Mouse (Mus musculus) ES-E14 (cell line): ENCODE data around the gene Aadat. TPM values are rescaled to one million over a fixed set of nuclear protein-coding genes. Genes with fewer than 3 reads are reported as not detected.
"Not testable (repeated sequence)": the region's sequence is repeated elsewhere in the genome, so short reads cannot be mapped to it uniquely, and the experiment has no call there.

Source experiments
- DNase-seq: peaks from one replicate; pipeline ENCODE4 v3.0.0-alpha.2; 2013; ENCODE audit warnings: low read depth, low spot score
- H3K27ac ChIP-seq: 2 replicates; pipeline ENCODE4 v1.5.1; 2012; ENCODE audit warnings: low read depth, mild to moderate bottlenecking, low read length, moderate library complexity, mixed read lengths; ENCODE audit not compliant: poor library complexity, insufficient read depth, severe bottlenecking
- H3K36me3 ChIP-seq: 2 replicates; pipeline ENCODE4 v1.6.1; 2012; ENCODE audit warnings: mild to moderate bottlenecking, low read length, moderate library complexity, mixed read lengths; ENCODE audit not compliant: control insufficient read depth, poor library complexity, insufficient read depth, severe bottlenecking
- H3K4me1 ChIP-seq, 2 experiments: fragments of 150-350 bp in 1 of 2; sonication (generic) in 1 of 2; 2 replicates each; pipeline ENCODE4 v1.6.1; 2012; ENCODE audit warnings: low read length in 2 of 2, mild to moderate bottlenecking in 1 of 2, mixed read lengths in 1 of 2; ENCODE audit not compliant: control insufficient read depth in 2 of 2, insufficient read depth in 2 of 2, poor library complexity in 1 of 2
- H3K4me3 ChIP-seq, 2 experiments: fragments of 150-350 bp in 1 of 2; sonication (generic) in 1 of 2; 2 replicates each; pipeline ENCODE4 v1.5.1; 2012; ENCODE audit warnings: low read length in 2 of 2, low read depth in 1 of 2, mild to moderate bottlenecking in 1 of 2, mixed read lengths in 1 of 2; ENCODE audit not compliant: insufficient read depth in 1 of 2, poor library complexity in 1 of 2, severe bottlenecking in 1 of 2
- H3K9ac ChIP-seq: 2 replicates; pipeline ENCODE4 v1.6.1; 2012; ENCODE audit warnings: low read depth, mild to moderate bottlenecking, low read length, mixed read lengths; ENCODE audit not compliant: poor library complexity, insufficient read depth, severe bottlenecking
- H3K9me3 ChIP-seq: fragments of 150-350 bp; sonication (generic); 2 replicates; pipeline ENCODE4 v1.6.1; 2012; ENCODE audit warnings: low read depth, mild to moderate bottlenecking, low read length; ENCODE audit not compliant: control insufficient read depth, insufficient read depth
- CHD2 ChIP-seq: IDR thresholded peaks from 2 replicates; pipeline ENCODE4 v1.6.1; 2014; ENCODE audit warnings: mild to moderate bottlenecking, low read depth, low read length, inconsistent platforms
- HCFC1 ChIP-seq: IDR thresholded peaks from 2 replicates; pipeline ENCODE4 v1.6.1; 2012; ENCODE audit warnings: low read length, inconsistent platforms, borderline replicate concordance; ENCODE audit not compliant: insufficient read depth
- MAFK ChIP-seq: IDR thresholded peaks from 2 replicates; pipeline ENCODE4 v1.6.1; 2014; ENCODE audit warnings: mild to moderate bottlenecking, low read depth, low read length, inconsistent platforms; ENCODE audit not compliant: insufficient read depth
- ZC3H11A ChIP-seq: IDR thresholded peaks from 2 replicates; pipeline ENCODE4 v1.6.1; 2012; ENCODE audit warnings: low read depth, mild to moderate bottlenecking, inconsistent platforms, low read length, borderline replicate concordance
- ZNF384 ChIP-seq: IDR thresholded peaks from 2 replicates; pipeline ENCODE4 v1.6.1; 2012; ENCODE audit warnings: low read depth, low read length, inconsistent platforms
- in situ Hi-C, 2 experiments: fragments of 600-800 bp; cut with MboI; formaldehyde crosslinking; loops; one replicate each; pipeline ENCODE4 v1.15.1; 2025; ENCODE audit warnings: low sequenced_read_pairs in 2 of 2, inconsistent platforms in 1 of 2; ENCODE audit not compliant: unreplicated experiment in 2 of 2
- total RNA-seq: library from RNA; depleted of rRNA; stranded (reverse); fragments of 300-350 nt; gene quantifications from 2 replicates; pipeline ENCODE4 v1.2.3, GENCODE M21; 2012

The Aadat gene
- total RNA-seq, 1 experiment, result 0.40 TPM

DNA sequence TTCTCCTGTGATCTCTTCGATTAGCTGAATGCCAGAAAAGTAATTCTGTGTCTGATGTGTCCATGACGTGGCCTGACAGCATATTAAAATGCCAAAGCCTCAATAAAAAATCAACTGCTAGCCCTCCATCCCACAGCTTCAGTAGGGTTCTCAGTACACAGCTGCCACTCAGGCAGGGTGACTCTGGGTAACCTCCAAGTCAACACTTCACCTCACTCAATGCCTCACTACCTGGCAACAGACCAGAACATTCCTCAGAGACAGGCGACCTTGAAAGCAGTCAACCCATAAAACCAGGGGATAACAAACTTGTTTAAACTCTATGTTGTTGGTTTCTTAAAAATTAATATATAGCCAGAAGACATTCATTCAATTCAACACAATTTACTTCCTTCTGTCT, 13.3 kb upstream of the Aadat start:
- in situ Hi-C loops, result no loop called here
- H3K9me3 ChIP-seq, result no peaks in the 10 kb centered on the region
- DNase-seq, result no peak

DNA sequence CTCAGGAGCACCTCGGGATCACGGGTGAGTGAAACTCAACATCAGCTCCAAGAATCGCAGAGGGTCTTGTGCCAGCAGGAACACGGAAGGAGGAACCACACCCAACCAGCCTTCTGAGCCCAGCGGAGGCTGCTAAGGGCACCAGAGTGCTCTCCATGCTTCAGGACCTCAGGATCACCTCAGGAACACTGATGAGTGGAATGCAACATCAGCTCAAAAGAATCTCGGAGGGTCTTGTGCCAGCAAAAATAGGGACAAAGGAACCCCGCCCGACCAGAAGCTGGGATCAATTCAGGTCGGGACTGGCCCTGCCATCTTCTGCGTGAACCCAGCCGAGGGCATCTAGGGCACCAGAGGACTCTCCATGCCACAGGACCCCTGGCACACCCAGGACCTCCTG, 11.1 kb upstream of the Aadat start:
- DNase-seq, result no peak
- Histone ChIP-seq H3K9me3 (no peaks in the 10 kb centered on the region), H3K27ac (no peak overlapping the region), H3K9ac (no peak overlapping the region), H3K36me3 (no peaks in the 10 kb centered on the region), H3K4me1 (no peaks in the 10 kb centered on the region), H3K4me3 (no peak overlapping the region)
- in situ Hi-C loops, result no loop called here
- TF ChIP-seq ZNF384 (no peak), MAFK (no peak), HCFC1 (no peak), ZC3H11A (no peak), CHD2 (no peak)

More for the DNA sequence above, 13.3 kb upstream of the Aadat start:
- H3K27ac ChIP-seq, result no peak overlapping the region
- no peaks in the 10 kb centered on the region for H3K4me1 ChIP-seq
- TF ChIP-seq CHD2 (no peak), ZNF384 (no peak), MAFK (no peak), HCFC1 (no peak), ZC3H11A (no peak)
- no peaks in the 10 kb centered on the region for H3K36me3 ChIP-seq
- H3K4me3 ChIP-seq, result no peak overlapping the region
- H3K9ac ChIP-seq, result no peak overlapping the region

- H3K4me3 ChIP-seq, H3K9ac ChIP-seq, in situ Hi-C loops, H3K9me3 ChIP-seq, DNase-seq, H3K4me1 ChIP-seq, H3K36me3 ChIP-seq, H3K27ac ChIP-seq: not testable (repeated sequence)
Measured at GRCm38 (mm10) chr8:60495046-60495445, 10.7 kb upstream of the Aadat start.

GRCm38 (mm10) chr8:60503098-60503497, 2.6 kb upstream of the Aadat start, which contains the start of gene Gm10283:
Gm10283 (minus strand) TSS chr8:60503198.
- H3K9me3 ChIP-seq, result no peaks in the 10 kb centered on the region
- DNase-seq, result no peak
- no peaks in the 10 kb centered on the region for H3K36me3 ChIP-seq
- H3K4me1 ChIP-seq, result no peaks in the 10 kb centered on the region
- TF ChIP-seq CHD2 (no peak), HCFC1 (no peak), ZNF384 (no peak), ZC3H11A (no peak), MAFK (no peak)
- H3K4me3 ChIP-seq, result no peak within 1 kb of the TSS
- in situ Hi-C loops, result loop anchor here (10.0 to 25.0 kb wide), 3 partner anchors 92 to 984 kb away; partner anchors contain the start of genes Cbr4 (in 1 of the 2) and Hpf1 (in 1 of the 2)
- no peak within 1 kb of the TSS for H3K27ac ChIP-seq
- H3K9ac ChIP-seq, result no peak within 1 kb of the TSS

DNA sequence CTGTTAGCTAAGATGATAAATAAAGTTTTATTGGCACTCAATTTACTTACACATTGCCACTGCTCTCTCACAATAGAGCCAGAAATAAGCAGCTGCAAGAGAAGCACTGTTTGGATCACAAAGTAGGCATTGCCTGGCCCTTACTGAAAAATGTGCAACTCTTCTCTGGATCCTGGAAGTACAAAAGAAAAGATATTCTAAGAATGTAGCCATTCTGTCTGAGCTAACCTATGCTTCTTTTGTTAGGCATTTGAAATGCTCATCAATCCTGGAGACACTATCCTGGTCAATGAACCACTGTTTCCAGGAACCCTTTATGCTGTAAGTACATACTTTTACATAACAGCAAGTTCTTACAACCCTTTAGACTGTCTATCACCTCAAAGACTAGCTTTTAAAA, 12.6 kb downstream of the Aadat start:
- H3K36me3 ChIP-seq, result no peaks in the 10 kb centered on the region
- no peak overlapping the region for H3K4me3 ChIP-seq
- no peaks in the 10 kb centered on the region for H3K4me1 ChIP-seq
- no peak for DNase-seq
- TF ChIP-seq ZC3H11A, result no peak
- no peak for TF ChIP-seq CHD2
- no peak for TF ChIP-seq MAFK
- no peak; the same call in 1 of the 2 replicates for TF ChIP-seq ZNF384
- no peak for TF ChIP-seq HCFC1
- in situ Hi-C loops, result loop anchor here (25.0 kb wide), 2 partner anchors 369 to 969 kb away; partner anchors contain the start of genes Cbr4 (in 1 of the 2) and Hpf1 (in 1 of the 2)
- no peak overlapping the region for H3K9ac ChIP-seq
- no peak overlapping the region for H3K27ac ChIP-seq
- no peaks in the 10 kb centered on the region for H3K9me3 ChIP-seq
